Mouse (Mus musculus): ENCODE measurements around the gene Vgll3. TPM values are rescaled to one million over a fixed set of nuclear protein-coding genes. Genes with fewer than 3 reads are reported as not detected.

The Vgll3 gene
- polyA plus RNA-seq, 1 experiment from 2014 or later = 0.33 TPM

DNA sequence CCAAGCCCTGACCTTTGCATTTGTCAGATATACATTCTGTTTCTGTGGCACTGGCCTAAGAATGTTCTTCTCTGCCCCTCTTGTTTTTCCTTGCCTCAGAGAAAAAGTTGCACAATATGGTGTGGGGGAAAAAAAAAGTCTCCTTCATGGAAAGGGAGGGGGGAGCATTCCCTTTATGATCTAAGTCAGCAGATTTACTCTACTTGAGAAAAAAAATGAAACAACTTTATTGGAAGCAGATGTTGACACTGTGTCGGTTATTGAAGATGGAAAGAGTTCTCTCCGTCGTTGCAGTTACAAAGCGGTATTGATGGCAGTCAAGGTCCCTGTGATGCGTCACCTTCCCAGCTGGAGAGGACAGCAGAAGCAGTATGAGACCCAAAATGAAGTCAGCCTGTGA lies 49.4 kb downstream of the Vgll3 start:
- H3K27me3 ChIP-seq = no peaks in the 10 kb centered on the region
- H3K4me2 ChIP-seq = no peak overlapping the region
- H3K4me3 ChIP-seq (replicated peaks) = no peak overlapping the region
- WGBS (ENCODE audit: insufficient replicate concordance) = 75% methylated on average over 5 of the region's 5 CpGs
- no peaks in the 10 kb centered on the region for H3K36me3 ChIP-seq (replicated peaks)
- H3K9ac ChIP-seq = no peak overlapping the region
- ATAC-seq (ENCODE audit: insufficient read depth) = no peak
- no peaks in the 10 kb centered on the region for H3K4me1 ChIP-seq (replicated peaks)
- no peaks in the 10 kb centered on the region for H3K9me3 ChIP-seq (replicated peaks)
- H3K27ac ChIP-seq (replicated peaks) = no peak overlapping the region

DNA sequence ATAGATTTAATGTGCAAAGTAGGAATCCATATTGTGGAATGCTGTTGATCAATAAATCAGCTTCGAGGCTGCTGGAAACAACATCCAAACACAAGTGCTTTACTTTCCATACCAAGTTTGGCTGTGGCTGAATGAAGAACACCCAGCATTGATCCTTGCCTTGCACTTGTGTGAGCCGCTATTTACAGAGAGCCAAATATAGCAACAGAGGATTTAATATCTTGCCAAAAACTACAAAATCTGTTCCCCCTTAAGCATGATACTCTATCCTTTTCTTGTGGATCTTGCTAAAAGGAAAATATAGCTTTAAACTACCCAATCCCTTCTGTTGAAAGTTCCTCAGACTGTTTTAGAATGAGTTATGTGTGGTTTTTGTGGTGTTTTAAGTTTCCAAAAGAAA lies 52.9 kb downstream of the Vgll3 start:
- H3K9me3 ChIP-seq (replicated peaks) = no peaks in the 10 kb centered on the region
- H3K4me3 ChIP-seq (replicated peaks) = no peak overlapping the region
- WGBS (ENCODE audit: insufficient replicate concordance) = 52% methylated on average over 2 of the region's 2 CpGs
- no peak overlapping the region for H3K4me2 ChIP-seq
- no peak overlapping the region for H3K9ac ChIP-seq
- H3K27ac ChIP-seq (replicated peaks) = no peak overlapping the region
- no peaks in the 10 kb centered on the region for H3K36me3 ChIP-seq (replicated peaks)
- H3K4me1 ChIP-seq (replicated peaks) = no peaks in the 10 kb centered on the region
- no peaks in the 10 kb centered on the region for H3K27me3 ChIP-seq
- ATAC-seq (ENCODE audit: insufficient read depth) = no peak

DNA sequence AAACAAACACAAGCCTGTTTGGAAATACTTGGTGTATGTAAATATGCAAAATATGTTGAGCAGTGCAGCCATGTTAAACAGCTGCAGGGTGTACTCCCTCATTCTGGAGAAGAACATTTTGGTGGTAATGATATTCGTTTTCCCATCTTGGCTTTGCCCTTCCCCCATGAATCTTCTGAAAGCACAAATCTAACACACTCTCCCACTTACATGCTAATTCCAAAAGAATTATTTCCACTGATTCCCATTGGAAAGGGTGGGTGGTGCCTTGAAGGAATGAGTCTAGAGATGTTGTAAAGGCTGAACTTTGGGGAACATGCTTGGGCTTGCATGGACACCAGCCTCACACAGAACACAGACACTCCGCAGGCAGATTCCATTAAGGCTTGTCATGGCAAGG lies 53.9 kb downstream of the Vgll3 start:
- H3K9ac ChIP-seq = no peak overlapping the region
- H3K36me3 ChIP-seq (replicated peaks) = no peaks in the 10 kb centered on the region
- H3K9me3 ChIP-seq (replicated peaks) = no peaks in the 10 kb centered on the region
- H3K4me3 ChIP-seq (replicated peaks) = no peak overlapping the region
- no peaks in the 10 kb centered on the region for H3K4me1 ChIP-seq (replicated peaks)
- no peak overlapping the region for H3K27ac ChIP-seq (replicated peaks)
- no peak overlapping the region for H3K4me2 ChIP-seq
- no peak for ATAC-seq (ENCODE audit: insufficient read depth)
- 63% methylated on average over 2 of the region's 2 CpGs for whole genome bisulfite sequencing (ENCODE audit: insufficient replicate concordance)
- no peaks in the 10 kb centered on the region for H3K27me3 ChIP-seq

DNA sequence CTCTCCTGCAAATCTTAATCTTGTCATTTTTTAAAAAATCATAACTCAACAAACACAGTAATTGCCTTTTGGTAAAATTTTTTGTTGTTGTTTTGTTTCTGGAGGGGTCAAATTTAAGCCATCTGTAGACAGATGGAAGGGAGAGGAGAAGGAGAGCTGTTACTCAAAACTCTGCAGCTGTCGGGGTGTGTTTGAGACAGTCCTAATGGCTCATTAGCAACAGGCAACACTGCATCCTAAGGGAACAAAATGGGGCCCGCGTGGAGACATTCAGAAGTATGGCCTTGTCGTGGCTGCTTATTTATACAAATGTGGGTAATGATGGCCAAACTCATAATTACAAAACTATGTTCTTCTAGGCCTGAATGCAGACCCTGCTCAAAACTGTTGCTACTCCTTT lies 73.9 kb downstream of the Vgll3 start:
- Histone ChIP-seq H3K4me3 (replicated peaks) (no peak overlapping the region), H3K9ac (no peak overlapping the region), H3K4me1 (replicated peaks) (no peaks in the 10 kb centered on the region), H3K4me2 (no peak overlapping the region), H3K27me3 (no peaks in the 10 kb centered on the region), H3K9me3 (replicated peaks) (no peaks in the 10 kb centered on the region), H3K27ac (replicated peaks) (no peak overlapping the region), H3K36me3 (replicated peaks) (no peaks in the 10 kb centered on the region)
- 72% methylated on average over 4 of the region's 4 CpGs for WGBS (ENCODE audit: insufficient replicate concordance)
- no peak for ATAC-seq (ENCODE audit: insufficient read depth)

Measured in liver, embryonic 15.5 days (tissue).